Mouse (Mus musculus): ENCODE data around the gene Gm3488. TPM values are rescaled to one million over a fixed set of nuclear protein-coding genes. Genes with fewer than 3 reads are reported as not detected.
"Not testable (repeated sequence)": the region's sequence is repeated elsewhere in the genome, so short reads cannot be mapped to it uniquely, and the experiment has no call there.

The Gm3488 gene
- total RNA-seq (2014; fragmentation: Nextera tagmentation) (not detected in 2 replicates), total RNA-seq (2017) (not detected in 2 replicates), polyA plus RNA-seq (2012) (not detected in 2 replicates)

- not testable (repeated sequence) for H3K4me1 ChIP-seq (ENCODE audit: insufficient read depth, low read depth, low read length); DNase-seq (ENCODE audit: low spot score); H3K4me3 ChIP-seq (ENCODE audit: low read depth, low read length); H3K9me3 ChIP-seq (replicated peaks); ATAC-seq (ENCODE audit: extremely low read depth, insufficient number of reproducible peaks, low FRiP score, poor library complexity, severe bottlenecking); H3K36me3 ChIP-seq (replicated peaks); H3K27me3 ChIP-seq (ENCODE audit: insufficient read depth, low read length)
Observed at GRCm38 (mm10) chr14:5501374-5501773, at the start of gene Gm3488. Gene Gm3488 (plus strand): TSS chr14:5501674.

DNA sequence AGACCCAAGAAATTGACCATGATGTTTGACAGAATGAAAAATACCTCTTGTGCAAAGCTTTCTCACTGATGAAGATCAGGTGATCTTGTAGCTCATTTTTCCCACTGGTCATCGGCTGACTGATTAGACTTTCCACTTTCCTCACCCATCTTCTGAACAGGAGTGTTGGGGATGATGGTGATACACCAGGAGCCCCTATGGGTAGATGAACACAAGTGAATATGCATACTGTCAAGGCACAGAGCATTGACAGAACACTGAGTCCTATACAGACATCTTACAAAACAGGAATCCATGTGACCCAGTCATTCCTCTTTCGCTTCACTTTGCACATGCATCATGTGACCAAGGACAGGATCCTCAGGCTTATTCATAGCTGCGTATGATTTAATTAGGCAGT, 46.1 kb upstream of the Gm3488 start, which contains the start of gene Gm3194:
Gene Gm3194, minus strand, starts transcription at position 101 of the 400 bp plus-strand sequence.
- not testable (repeated sequence) for ATAC-seq (ENCODE audit: extremely low read depth, insufficient number of reproducible peaks, low FRiP score, poor library complexity, severe bottlenecking); H3K4me3 ChIP-seq (ENCODE audit: low read depth, low read length); H3K9me3 ChIP-seq (replicated peaks); DNase-seq (ENCODE audit: low spot score); H3K27me3 ChIP-seq (ENCODE audit: insufficient read depth, low read length); H3K36me3 ChIP-seq (replicated peaks); H3K4me1 ChIP-seq (ENCODE audit: insufficient read depth, low read depth, low read length)

- not testable (repeated sequence) for ATAC-seq (ENCODE audit: extremely low read depth, insufficient number of reproducible peaks, low FRiP score, poor library complexity, severe bottlenecking); H3K36me3 ChIP-seq (replicated peaks); H3K9me3 ChIP-seq (replicated peaks); DNase-seq (ENCODE audit: low spot score); H3K4me3 ChIP-seq (ENCODE audit: low read depth, low read length); H3K27me3 ChIP-seq (ENCODE audit: insufficient read depth, low read length); H3K4me1 ChIP-seq (ENCODE audit: insufficient read depth, low read depth, low read length)
Observed at GRCm38 (mm10) chr14:5460469-5460868, 41.0 kb upstream of the Gm3488 start.

DNA sequence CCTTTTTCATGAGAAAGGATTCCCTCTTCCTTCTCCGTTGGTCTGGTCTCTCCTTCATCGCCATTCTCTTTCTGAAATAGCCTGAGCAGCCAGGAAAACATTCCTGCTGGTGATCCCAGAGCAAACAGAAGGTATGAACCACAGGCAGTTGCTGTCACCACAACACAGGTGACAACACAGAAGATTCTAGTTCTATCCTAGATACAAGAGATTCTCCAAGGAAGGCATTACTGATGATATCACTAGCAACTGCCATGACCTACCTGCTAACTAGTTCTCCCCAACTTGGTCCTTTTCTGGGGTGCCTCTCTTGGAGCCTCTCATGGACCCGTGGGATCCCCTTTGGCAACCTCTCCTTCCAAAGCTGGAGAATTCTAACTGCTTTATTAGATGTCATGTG, 23.7 kb upstream of the Gm3488 start, which contains the start of gene Gm8246:
Gene Gm8246, minus strand, starts transcription at position 101 of the 400 bp plus-strand sequence.
- not testable (repeated sequence) for H3K36me3 ChIP-seq (replicated peaks); H3K4me3 ChIP-seq (ENCODE audit: low read depth, low read length); H3K4me1 ChIP-seq (ENCODE audit: insufficient read depth, low read depth, low read length); H3K9me3 ChIP-seq (replicated peaks); ATAC-seq (ENCODE audit: extremely low read depth, insufficient number of reproducible peaks, low FRiP score, poor library complexity, severe bottlenecking); H3K27me3 ChIP-seq (ENCODE audit: insufficient read depth, low read length); DNase-seq (ENCODE audit: low spot score)

DNA sequence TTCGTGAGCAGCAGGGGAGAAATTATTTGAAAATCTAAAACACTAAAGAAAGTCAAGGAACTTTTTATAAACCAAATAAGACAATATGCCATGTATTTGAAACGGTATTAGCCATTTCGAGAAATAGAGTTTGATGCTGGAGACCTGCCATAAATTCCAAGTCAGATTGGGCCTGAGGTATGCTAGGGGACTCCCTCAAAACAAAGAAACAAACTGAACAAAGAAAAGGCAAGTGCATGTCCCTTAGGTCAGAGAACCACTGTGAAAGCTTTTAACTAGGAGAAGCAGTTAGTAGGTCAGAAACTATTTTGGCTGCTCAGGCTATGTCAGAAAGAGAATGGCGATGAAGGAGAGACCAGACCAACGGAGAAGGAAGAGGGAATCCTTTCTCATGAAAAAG, 17.6 kb upstream of the Gm3488 start, which contains the start of gene Gm3187:
Gene Gm3187, plus strand, starts transcription at position 301 of the 400 bp plus-strand sequence.
- ATAC-seq (ENCODE audit: extremely low read depth, insufficient number of reproducible peaks, low FRiP score, poor library complexity, severe bottlenecking); H3K4me3 ChIP-seq (ENCODE audit: low read depth, low read length); H3K9me3 ChIP-seq (replicated peaks); DNase-seq (ENCODE audit: low spot score); H3K27me3 ChIP-seq (ENCODE audit: insufficient read depth, low read length); H3K4me1 ChIP-seq (ENCODE audit: insufficient read depth, low read depth, low read length); H3K36me3 ChIP-seq (replicated peaks): not testable (repeated sequence)

DNA sequence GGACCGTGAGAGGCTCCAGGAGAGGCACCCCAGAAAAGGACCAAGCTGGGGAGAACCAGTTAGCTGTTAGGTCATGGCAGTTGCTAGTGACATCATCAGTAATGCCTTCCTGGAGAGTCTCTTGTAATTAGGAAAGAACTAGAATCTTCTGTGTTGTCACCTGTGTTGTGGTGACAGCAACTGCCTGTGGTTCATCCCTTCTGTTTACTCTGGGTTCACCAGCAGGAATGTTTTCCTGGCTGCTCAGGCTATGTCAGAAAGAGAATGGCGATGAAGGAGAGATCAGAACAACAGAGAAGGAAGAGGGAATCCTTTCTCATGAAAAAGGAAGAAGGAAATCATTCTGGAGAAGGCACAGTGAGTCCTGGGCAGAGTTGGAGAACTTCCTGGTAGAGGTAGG, 36.7 kb downstream of the Gm3488 start, which contains the start of gene Gm3532:
Gene Gm3532, plus strand, starts transcription at position 301 of the 400 bp plus-strand sequence.
- ATAC-seq (ENCODE audit: extremely low read depth, insufficient number of reproducible peaks, low FRiP score, poor library complexity, severe bottlenecking), result not testable (repeated sequence)

More for the DNA sequence above, 36.7 kb downstream of the Gm3488 start, which contains the start of gene Gm3532:
- H3K4me1 ChIP-seq (ENCODE audit: insufficient read depth, low read depth, low read length); H3K27me3 ChIP-seq (ENCODE audit: insufficient read depth, low read length); H3K36me3 ChIP-seq (replicated peaks); H3K9me3 ChIP-seq (replicated peaks); DNase-seq (ENCODE audit: low spot score); H3K4me3 ChIP-seq (ENCODE audit: low read depth, low read length): not testable (repeated sequence)

Other genes with a start within 250 kb of the Gm3488 start
- not detected in 2 replicates for gene Gm3526, start 241.1 kb upstream of the Gm3488 start, total RNA-seq (2014; fragmentation: Nextera tagmentation)
- gene Gm3526, start 241.1 kb upstream of the Gm3488 start, total RNA-seq (2017), result 0.12 and 0.16 TPM in 2 replicates
- not detected in 2 replicates for gene Gm3526, start 241.1 kb upstream of the Gm3488 start, polyA plus RNA-seq (2012)
- gene Gm3542, start 166.7 kb upstream of the Gm3488 start, total RNA-seq (2014; fragmentation: Nextera tagmentation), result not detected in 2 replicates
- 0.17 TPM in 1 of 2 replicates, not detected in the other for gene Gm3542, start 166.7 kb upstream of the Gm3488 start, total RNA-seq (2017)
- gene Gm3542, start 166.7 kb upstream of the Gm3488 start, polyA plus RNA-seq (2012), result not detected in 2 replicates
- gene Gm3500, start 112.6 kb upstream of the Gm3488 start, total RNA-seq (2014; fragmentation: Nextera tagmentation), result not detected in 2 replicates
- gene Gm3500, start 112.6 kb upstream of the Gm3488 start, total RNA-seq (2017), result not detected in 2 replicates
- gene Gm3500, start 112.6 kb upstream of the Gm3488 start, polyA plus RNA-seq (2012), result not detected in 2 replicates
- not detected in 2 replicates for gene Gm3194, start 46.2 kb upstream of the Gm3488 start, total RNA-seq (2014; fragmentation: Nextera tagmentation)
- 0.12 TPM in 1 of 2 replicates, not detected in the other for gene Gm3194, start 46.2 kb upstream of the Gm3488 start, total RNA-seq (2017)
- gene Gm3194, start 46.2 kb upstream of the Gm3488 start, polyA plus RNA-seq (2012), result not detected in 2 replicates
- not detected in 2 replicates for gene Gm8246, start 23.8 kb upstream of the Gm3488 start, total RNA-seq (2014; fragmentation: Nextera tagmentation)
- not detected in 2 replicates for gene Gm8246, start 23.8 kb upstream of the Gm3488 start, total RNA-seq (2017)
- gene Gm8246, start 23.8 kb upstream of the Gm3488 start, polyA plus RNA-seq (2012), result not detected in 2 replicates
- not detected in 2 replicates for gene Gm3187, start 17.5 kb upstream of the Gm3488 start, total RNA-seq (2014; fragmentation: Nextera tagmentation)
- gene Gm3187, start 17.5 kb upstream of the Gm3488 start, total RNA-seq (2017), result not detected in 2 replicates
- not detected in 2 replicates for gene Gm3187, start 17.5 kb upstream of the Gm3488 start, polyA plus RNA-seq (2012)
- gene Gm3532, start 36.8 kb downstream of the Gm3488 start, total RNA-seq (2014; fragmentation: Nextera tagmentation), result not detected in 2 replicates
- not detected in 2 replicates for gene Gm3532, start 36.8 kb downstream of the Gm3488 start, total RNA-seq (2017)
- gene Gm3532, start 36.8 kb downstream of the Gm3488 start, polyA plus RNA-seq (2012), result not detected in 2 replicates
- gene Gm8265, start 131.4 kb downstream of the Gm3488 start, total RNA-seq (2014; fragmentation: Nextera tagmentation), result not detected in 2 replicates
- not detected in 2 replicates for gene Gm8265, start 131.4 kb downstream of the Gm3488 start, total RNA-seq (2017)
- not detected in 2 replicates for gene Gm8265, start 131.4 kb downstream of the Gm3488 start, polyA plus RNA-seq (2012)
- not detected in 2 replicates for gene Gm9603, start 185.8 kb downstream of the Gm3488 start, total RNA-seq (2014; fragmentation: Nextera tagmentation)
- 0.17 TPM in 1 of 2 replicates, not detected in the other for gene Gm9603, start 185.8 kb downstream of the Gm3488 start, total RNA-seq (2017)
- not detected in 2 replicates for gene Gm9603, start 185.8 kb downstream of the Gm3488 start, polyA plus RNA-seq (2012)
- not detected in 2 replicates for gene Gm3373, start 239.9 kb downstream of the Gm3488 start, total RNA-seq (2014; fragmentation: Nextera tagmentation)
- 0.23 and 1.1 TPM in 2 replicates for gene Gm3373, start 239.9 kb downstream of the Gm3488 start, total RNA-seq (2017)
- not detected in 2 replicates for gene Gm3373, start 239.9 kb downstream of the Gm3488 start, polyA plus RNA-seq (2012)

All from G1E (cell line).